Mouse (Mus musculus) embryonic facial prominence, embryonic 13.5 days (tissue): ENCODE measurements around the gene Mad1l1. TPM values are rescaled to one million over a fixed set of nuclear protein-coding genes. Genes with fewer than 3 reads are reported as not detected.

Source experiments
- ATAC-seq: fragments of 200-750 bp; cut with Nextera tagmentation; 2 replicates; pipeline ENCODE4 v1.8.0; 2017; ENCODE audit warnings: low read depth; ENCODE audit not compliant: insufficient number of reproducible peaks, insufficient read depth, low FRiP score, low TSS enrichment
- H3K27ac ChIP-seq: fragments of 300-500 bp; sonication (generic); 2 replicates; pipeline ENCODE4 v1.5.1; 2015; ENCODE audit warnings: moderate library complexity, mild to moderate bottlenecking, inconsistent platforms
- H3K27me3 ChIP-seq: fragments of 300-500 bp; sonication (generic); 2 replicates; pipeline ENCODE4 v1.6.1; 2015; ENCODE audit warnings: mild to moderate bottlenecking, inconsistent platforms
- H3K36me3 ChIP-seq: fragments of 300-500 bp; sonication (generic); 2 replicates; pipeline ENCODE4 v1.6.1; 2015; ENCODE audit warnings: mild to moderate bottlenecking, inconsistent platforms
- H3K4me1 ChIP-seq: fragments of 300-500 bp; sonication (generic); 2 replicates; pipeline ENCODE4 v1.6.1; 2015; ENCODE audit warnings: inconsistent platforms
- H3K4me2 ChIP-seq: fragments of 300-500 bp; sonication (generic); 2 replicates; pipeline ENCODE4 v1.6.1; 2015; ENCODE audit warnings: moderate library complexity, mild to moderate bottlenecking, inconsistent platforms
- H3K4me3 ChIP-seq: fragments of 300-500 bp; sonication (generic); 2 replicates; pipeline ENCODE4 v1.5.1; 2015; ENCODE audit warnings: mild to moderate bottlenecking, inconsistent platforms
- H3K9ac ChIP-seq: fragments of 300-500 bp; sonication (generic); 2 replicates; pipeline ENCODE4 v1.6.1; 2015; ENCODE audit warnings: mild to moderate bottlenecking, inconsistent platforms
- H3K9me3 ChIP-seq: fragments of 300-500 bp; sonication (generic); 2 replicates; pipeline ENCODE4 v1.6.1; 2016; ENCODE audit warnings: inconsistent platforms
- WGBS: fragments of 180-500 bp; shearing (Covaris S2); methylation state at CpG from one replicate; pipeline ENCODE4 v1.1.7; 2015; ENCODE audit warnings: mixed read lengths; 5-methylcytosine and 5-hydroxymethylcytosine counted together
- polyA plus RNA-seq: library from polyadenylated mRNA; unstranded; fragments of >200 nt; fragmentation: Nextera tagmentation; extraction: Ambion mirVana; gene quantifications from 2 replicates; pipeline ENCODE4 v1.2.1, GENCODE M21; 2015

The Mad1l1 gene
- polyA plus RNA-seq, 1 experiment from 2014 or later = 58.1 TPM

DNA sequence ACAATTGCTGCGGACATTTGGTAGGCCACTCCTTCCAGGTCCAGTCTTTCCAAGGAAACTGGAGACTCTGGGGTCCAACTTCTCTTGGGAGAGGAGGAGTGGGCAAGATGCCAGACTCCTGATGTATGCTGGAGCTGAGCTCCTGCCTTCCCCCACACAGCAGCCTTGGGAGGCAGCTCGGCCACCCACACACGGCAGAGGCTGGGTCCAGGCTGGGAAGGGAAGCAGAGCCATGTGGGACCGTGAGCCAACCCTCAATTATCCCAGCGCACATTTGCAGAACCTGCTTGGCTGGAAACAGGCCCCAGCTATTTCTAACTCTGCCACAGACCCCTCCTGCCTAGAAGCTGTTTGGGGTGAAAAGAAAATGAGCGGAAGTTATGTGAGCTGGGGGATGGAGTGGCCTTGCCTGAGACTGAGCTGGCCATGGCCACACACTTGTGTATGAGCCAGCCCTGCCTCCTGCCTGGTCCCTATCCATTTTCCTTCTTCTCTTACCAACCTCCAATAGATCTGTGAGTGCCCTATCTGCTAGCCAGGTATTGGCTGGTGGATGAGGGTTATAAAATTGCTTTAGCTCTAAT, 260.0 kb downstream of the Mad1l1 start:
- Histone ChIP-seq H3K4me1 (peaks cover 34% of the 10 kb centered on the region), H3K4me2 (no peak overlapping the region), H3K9me3 (no peaks in the 10 kb centered on the region), H3K27ac (peak overlapping the region; percentile 71), H3K27me3 (no peaks in the 10 kb centered on the region), H3K4me3 (no peak overlapping the region), H3K36me3 (peaks cover 17% of the 10 kb centered on the region), H3K9ac (no peak overlapping the region)
- WGBS = 22% methylated on average over 6 of the region's 6 CpGs
- peak; percentile 79 for ATAC-seq

DNA sequence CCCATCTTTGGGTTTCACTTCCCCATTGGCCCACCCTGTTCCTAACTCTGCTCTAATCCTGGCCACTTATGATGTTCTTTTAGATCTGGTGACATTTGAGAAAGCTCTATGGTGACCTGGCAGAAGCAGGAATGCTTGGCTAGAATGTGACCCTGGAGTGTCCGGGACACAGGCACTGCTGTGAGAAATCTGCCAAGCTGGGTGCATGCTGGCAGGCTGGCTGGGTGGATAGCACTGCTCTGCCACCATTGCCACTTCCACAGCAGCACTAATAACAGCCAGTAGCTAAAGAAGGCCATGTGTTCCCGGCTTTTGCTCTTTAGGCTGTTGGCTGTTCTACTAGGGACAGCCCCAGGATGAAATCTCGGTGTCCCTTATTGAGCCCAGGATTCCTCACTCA, 265.1 kb downstream of the Mad1l1 start:
- no peak overlapping the region for H3K27ac ChIP-seq
- 87% methylated on average over 3 of the region's 3 CpGs for WGBS
- no peak for ATAC-seq
- H3K4me3 ChIP-seq = no peak overlapping the region
- no peak overlapping the region for H3K9ac ChIP-seq
- H3K4me1 ChIP-seq = peaks cover 8% of the 10 kb centered on the region
- H3K27me3 ChIP-seq = no peaks in the 10 kb centered on the region
- H3K36me3 ChIP-seq = no peaks in the 10 kb centered on the region
- H3K4me2 ChIP-seq = no peak overlapping the region
- no peaks in the 10 kb centered on the region for H3K9me3 ChIP-seq

DNA sequence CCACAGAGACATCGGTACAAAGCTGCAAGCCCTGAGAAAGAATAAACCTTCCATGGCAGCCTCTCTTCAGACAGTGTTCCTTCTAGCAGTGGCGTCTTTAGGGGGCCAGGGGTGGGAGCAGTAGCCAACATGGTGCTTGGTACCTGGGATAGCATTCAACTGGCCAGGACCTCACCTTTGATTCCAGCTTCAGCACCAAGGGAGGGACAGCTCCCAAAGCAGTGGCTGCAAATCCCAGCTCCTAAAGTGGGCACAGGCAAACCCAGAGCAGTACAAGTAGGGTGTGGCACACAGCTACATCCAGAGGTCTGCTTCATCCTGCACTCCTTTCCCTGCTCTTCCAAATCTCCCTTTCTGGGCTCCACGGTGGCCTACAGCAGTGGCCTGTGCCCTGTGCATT, 265.9 kb downstream of the Mad1l1 start:
- no peaks in the 10 kb centered on the region for H3K9me3 ChIP-seq
- no peak overlapping the region for H3K4me3 ChIP-seq
- H3K4me1 ChIP-seq = no peaks in the 10 kb centered on the region
- 0 out of 2 replicates have a peak, but pooled peaks cover 3% of the 10 kb centered on the region for H3K36me3 ChIP-seq
- no peaks in the 10 kb centered on the region for H3K27me3 ChIP-seq
- H3K27ac ChIP-seq = no peak overlapping the region
- no peak overlapping the region for H3K9ac ChIP-seq
- 77% methylated on average over 3 of the region's 3 CpGs for WGBS
- H3K4me2 ChIP-seq = no peak overlapping the region
- no peak for ATAC-seq

DNA sequence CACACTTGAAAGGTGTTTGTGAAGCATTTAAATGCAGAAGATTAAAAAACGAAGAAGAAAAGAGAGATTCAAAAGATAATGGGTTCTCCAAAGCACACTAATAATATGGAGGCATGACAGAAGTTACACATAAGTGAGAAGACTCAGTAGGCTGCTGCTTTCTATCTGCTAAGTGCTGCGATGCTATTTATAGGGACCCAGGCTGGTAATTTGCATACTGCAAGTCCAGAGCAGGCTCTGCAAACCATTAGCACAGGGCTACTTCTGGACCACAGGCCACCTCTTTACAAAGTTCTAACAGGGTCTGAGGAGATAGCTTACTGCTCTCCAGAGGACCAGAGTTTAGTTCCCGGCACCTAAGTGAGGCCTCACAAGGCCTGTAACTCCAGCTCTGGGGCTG, 267.7 kb downstream of the Mad1l1 start:
- Histone ChIP-seq H3K4me1 (no peaks in the 10 kb centered on the region), H3K27ac (no peak overlapping the region), H3K27me3 (no peaks in the 10 kb centered on the region), H3K4me3 (no peak overlapping the region), H3K9ac (no peak overlapping the region), H3K36me3 (0 out of 2 replicates have a peak, but pooled peaks cover 3% of the 10 kb centered on the region), H3K9me3 (no peaks in the 10 kb centered on the region), H3K4me2 (no peak overlapping the region)
- 80% methylated on average over 3 of the region's 3 CpGs for WGBS
- ATAC-seq = no peak

GRCm38 (mm10) chr5:140052405-140052804, 268.9 kb downstream of the Mad1l1 start:
- no peak overlapping the region for H3K4me3 ChIP-seq
- no peak overlapping the region for H3K4me2 ChIP-seq
- no peaks in the 10 kb centered on the region for H3K4me1 ChIP-seq
- no peak for ATAC-seq
- no peak overlapping the region for H3K27ac ChIP-seq
- 89% methylated on average over 3 of the region's 3 CpGs for WGBS
- H3K27me3 ChIP-seq = no peaks in the 10 kb centered on the region
- H3K9me3 ChIP-seq = no peaks in the 10 kb centered on the region
- H3K36me3 ChIP-seq = 0 out of 2 replicates have a peak, but pooled peaks cover 3% of the 10 kb centered on the region
- H3K9ac ChIP-seq = no peak overlapping the region

- 77% methylated on average over 2 of the region's 2 CpGs for WGBS
- Histone ChIP-seq H3K27me3 (no peaks in the 10 kb centered on the region), H3K9ac (no peak overlapping the region), H3K4me3 (no peak overlapping the region), H3K36me3 (no peaks in the 10 kb centered on the region), H3K4me2 (no peak overlapping the region), H3K9me3 (no peaks in the 10 kb centered on the region), H3K27ac (no peak overlapping the region), H3K4me1 (peaks cover 30% of the 10 kb centered on the region)
- no peak for ATAC-seq
Observed at GRCm38 (mm10) chr5:140045453-140045852, 275.9 kb downstream of the Mad1l1 start.

DNA sequence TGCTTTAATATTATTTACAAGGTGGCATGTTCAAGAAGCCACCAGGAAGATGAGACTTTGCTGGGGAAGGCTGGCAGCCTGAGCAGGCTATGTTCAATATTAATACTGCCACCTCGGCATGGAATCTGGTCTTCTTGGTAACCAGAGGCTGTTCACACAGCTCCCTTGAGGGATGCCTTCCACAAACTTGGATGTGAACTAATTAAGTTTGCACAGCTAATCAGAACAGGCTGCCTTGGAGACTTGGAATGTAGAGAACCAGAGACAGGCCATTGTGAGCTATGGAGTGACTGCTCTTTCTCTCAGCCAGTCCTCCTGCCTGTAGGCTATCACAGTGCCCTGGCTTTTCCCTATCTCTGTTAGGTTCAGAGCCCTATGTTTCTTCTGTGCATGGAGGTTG, 278.4 kb downstream of the Mad1l1 start:
- Histone ChIP-seq H3K4me1 (peaks cover 30% of the 10 kb centered on the region), H3K4me3 (no peak overlapping the region), H3K4me2 (no peak overlapping the region), H3K27ac (0 out of 2 replicates have a peak overlapping the region, but pooled peaks have one; percentile 29), H3K27me3 (no peaks in the 10 kb centered on the region), H3K9me3 (no peaks in the 10 kb centered on the region), H3K36me3 (no peaks in the 10 kb centered on the region), H3K9ac (no peak overlapping the region)
- ATAC-seq = no peak
- WGBS = 21% methylated on average over 1 of the region's 1 CpGs

DNA sequence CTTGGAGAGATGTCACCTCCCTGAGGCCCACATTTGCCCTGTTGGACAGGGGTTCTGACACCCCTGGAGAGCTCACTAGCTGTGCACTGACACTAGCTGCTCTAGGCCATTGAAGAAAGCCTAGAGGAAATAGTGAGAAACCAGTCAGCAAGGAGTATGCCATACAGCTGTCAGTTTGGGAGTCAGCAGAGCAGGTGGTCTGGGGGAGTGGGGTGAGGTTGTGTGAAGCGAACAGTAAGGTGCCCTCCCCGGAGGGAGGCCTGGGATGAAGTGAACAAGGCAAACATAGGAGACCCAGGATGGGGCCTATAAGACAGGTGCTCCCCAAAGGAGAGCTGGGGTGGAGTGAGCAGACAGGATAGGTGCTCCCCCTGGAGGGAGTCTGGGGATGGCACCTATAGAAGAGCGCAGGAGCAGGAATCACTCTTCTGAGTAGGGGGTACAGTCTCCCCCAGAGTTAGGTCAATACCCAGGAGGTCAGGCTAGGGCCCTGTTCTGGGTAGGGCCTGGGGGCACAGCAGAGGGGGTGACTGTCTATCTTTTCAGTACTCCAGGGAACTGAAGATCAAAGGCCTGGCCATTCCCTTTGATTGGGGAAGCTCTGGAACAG, 279.2 kb downstream of the Mad1l1 start:
- Histone ChIP-seq H3K4me2 (no peak overlapping the region), H3K9ac (no peak overlapping the region), H3K4me1 (peaks cover 30% of the 10 kb centered on the region), H3K27ac (no peak overlapping the region), H3K36me3 (no peaks in the 10 kb centered on the region), H3K27me3 (no peaks in the 10 kb centered on the region), H3K9me3 (no peaks in the 10 kb centered on the region), H3K4me3 (no peak overlapping the region)
- peak; percentile 35; the same call in 1 of the 2 replicates for ATAC-seq
- 77% methylated on average over 3 of the region's 3 CpGs for WGBS

DNA sequence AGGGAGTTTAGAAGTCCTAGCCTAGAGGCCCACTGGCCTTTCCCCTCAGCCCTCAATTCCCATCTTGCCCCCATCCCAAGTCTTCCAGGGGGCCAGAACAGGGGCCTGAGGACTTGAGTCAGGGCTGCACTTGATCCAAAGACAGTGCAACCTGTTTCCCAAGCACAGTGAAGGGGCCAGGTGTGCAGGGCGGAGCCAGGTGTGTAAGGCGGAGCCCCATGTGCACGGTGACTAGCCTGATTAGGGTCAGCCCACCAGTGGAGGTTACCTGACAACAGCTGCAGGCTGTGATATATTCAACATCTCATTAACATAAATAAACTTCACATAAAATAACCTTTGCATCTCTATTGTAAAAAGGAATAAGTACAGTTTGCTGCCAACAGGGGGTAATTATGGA, 280.3 kb downstream of the Mad1l1 start:
- Histone ChIP-seq H3K9me3 (no peaks in the 10 kb centered on the region), H3K27ac (no peak overlapping the region), H3K4me3 (no peak overlapping the region), H3K27me3 (no peaks in the 10 kb centered on the region), H3K9ac (no peak overlapping the region), H3K4me2 (no peak overlapping the region), H3K4me1 (peaks cover 32% of the 10 kb centered on the region), H3K36me3 (no peaks in the 10 kb centered on the region)
- 77% methylated on average over 3 of the region's 3 CpGs for WGBS
- no peak for ATAC-seq

DNA sequence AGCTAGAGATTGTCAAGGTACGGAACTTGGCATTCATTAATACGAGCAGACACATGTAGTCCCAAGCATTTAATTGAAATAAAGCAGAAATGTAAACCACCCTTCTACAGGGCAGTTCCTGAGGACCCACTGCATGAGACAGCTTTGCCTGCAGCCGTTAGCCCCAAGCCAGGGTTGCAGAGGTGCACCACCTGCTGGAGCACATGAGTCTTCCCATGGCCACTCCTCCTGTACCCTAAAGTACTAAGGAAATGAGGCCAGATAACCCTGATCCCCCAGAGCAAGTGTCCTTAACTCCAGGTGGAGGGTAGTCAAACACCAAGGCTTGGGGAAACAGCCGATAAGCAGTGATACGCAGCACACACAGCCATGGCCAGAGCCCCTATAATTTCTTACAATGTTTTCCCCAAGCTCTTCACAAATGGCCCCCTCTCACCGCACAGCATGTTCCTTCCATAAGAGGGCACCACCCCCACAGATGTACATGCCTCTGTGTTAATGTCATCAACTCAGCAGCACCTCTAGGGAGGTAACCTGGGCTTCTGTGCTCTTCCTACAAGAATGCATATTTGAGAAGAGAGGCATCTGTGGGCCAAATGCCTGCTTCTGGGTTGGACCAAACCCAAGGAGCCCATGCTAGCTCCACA, 283.6 kb downstream of the Mad1l1 start:
- no peaks in the 10 kb centered on the region for H3K9me3 ChIP-seq
- WGBS = 82% methylated on average over 6 of the region's 6 CpGs
- no peak overlapping the region for H3K27ac ChIP-seq
- ATAC-seq = no peak
- H3K36me3 ChIP-seq = peaks cover 3% of the 10 kb centered on the region; the same call in 1 of the 2 replicates
- no peak overlapping the region for H3K9ac ChIP-seq
- H3K4me1 ChIP-seq = peaks cover 20% of the 10 kb centered on the region
- H3K4me2 ChIP-seq = no peak overlapping the region
- no peak overlapping the region for H3K4me3 ChIP-seq
- no peaks in the 10 kb centered on the region for H3K27me3 ChIP-seq

GRCm38 (mm10) chr5:140035641-140036040, 285.7 kb downstream of the Mad1l1 start:
- Histone ChIP-seq H3K4me3 (no peak overlapping the region), H3K9me3 (no peaks in the 10 kb centered on the region), H3K4me2 (no peak overlapping the region), H3K4me1 (peaks cover 7% of the 10 kb centered on the region; the same call in 1 of the 2 replicates), H3K9ac (no peak overlapping the region), H3K27me3 (no peaks in the 10 kb centered on the region), H3K36me3 (peaks cover 3% of the 10 kb centered on the region; the same call in 1 of the 2 replicates), H3K27ac (no peak overlapping the region)
- WGBS = 77% methylated on average over 3 of the region's 3 CpGs
- no peak for ATAC-seq

GRCm38 (mm10) chr5:140035025-140035330, 286.4 kb downstream of the Mad1l1 start:
- H3K4me1 ChIP-seq = peaks cover 7% of the 10 kb centered on the region; the same call in 1 of the 2 replicates
- H3K27ac ChIP-seq = no peak overlapping the region
- 35% methylated on average over 1 of the region's 1 CpGs for WGBS
- ATAC-seq = no peak
- H3K4me3 ChIP-seq = no peak overlapping the region
- no peak overlapping the region for H3K9ac ChIP-seq
- no peaks in the 10 kb centered on the region for H3K27me3 ChIP-seq
- H3K9me3 ChIP-seq = no peaks in the 10 kb centered on the region
- no peak overlapping the region for H3K4me2 ChIP-seq
- H3K36me3 ChIP-seq = peaks cover 3% of the 10 kb centered on the region; the same call in 1 of the 2 replicates
